Mouse (Mus musculus) midbrain, postnatal 0 days (tissue): Measurements from ENCODE around the gene Ankrd11. TPM values are rescaled to one million over a fixed set of nuclear protein-coding genes. Genes with fewer than 3 reads are reported as not detected.

Experiments
- ATAC-seq: fragments of 200-750 bp; cut with Nextera tagmentation; 2 replicates; pipeline ENCODE4 v1.8.0; 2017; ENCODE audit warnings: moderate number of reproducible peaks, mild to moderate bottlenecking, moderate TSS enrichment, moderate library complexity; ENCODE audit not compliant: low FRiP score
- DNase-seq: peaks from one replicate; pipeline ENCODE4 v3.0.0-alpha.2; 2015; ENCODE audit warnings: low spot score
- H3K27ac ChIP-seq: fragments of 300-500 bp; sonication (generic); 2 replicates; pipeline ENCODE4 v1.5.1; 2014; ENCODE audit warnings: low read depth, mild to moderate bottlenecking, low read length, mixed read lengths
- H3K27me3 ChIP-seq: fragments of 300-500 bp; sonication (generic); 2 replicates; pipeline ENCODE4 v1.6.1; 2014; ENCODE audit warnings: low read length, control low read depth, mixed read lengths; ENCODE audit not compliant: insufficient read depth
- H3K36me3 ChIP-seq: fragments of 300-500 bp; sonication (generic); 2 replicates; pipeline ENCODE4 v1.6.1; 2014; ENCODE audit warnings: low read length, control low read depth, mixed read lengths; ENCODE audit not compliant: insufficient read depth
- H3K4me1 ChIP-seq: fragments of 300-500 bp; sonication (generic); 2 replicates; pipeline ENCODE4 v1.6.1; 2014; ENCODE audit warnings: mild to moderate bottlenecking, control low read depth, antibody characterized with exemption, low read length, mixed read lengths; ENCODE audit not compliant: insufficient read depth
- H3K4me2 ChIP-seq: fragments of 300-500 bp; sonication (generic); 2 replicates; pipeline ENCODE4 v1.6.1; 2014; ENCODE audit warnings: low read depth, mild to moderate bottlenecking, low read length, mixed read lengths; ENCODE audit not compliant: poor library complexity, severe bottlenecking
- H3K4me3 ChIP-seq: fragments of 300-500 bp; sonication (generic); 2 replicates; pipeline ENCODE4 v1.5.1; 2014; ENCODE audit warnings: low read depth, mild to moderate bottlenecking, low read length, moderate library complexity
- H3K9ac ChIP-seq: fragments of 300-500 bp; sonication (generic); replicated peaks from 2 replicates; pipeline ENCODE4 v1.6.1; 2014; ENCODE audit warnings: mild to moderate bottlenecking, low read length, moderate library complexity, mixed read lengths; ENCODE audit not compliant: poor library complexity, severe bottlenecking
- H3K9me3 ChIP-seq: fragments of 300-500 bp; sonication (generic); 2 replicates; pipeline ENCODE4 v1.6.1; 2016; ENCODE audit warnings: low read length, control low read depth
- CTCF ChIP-seq: IDR thresholded peaks from 2 replicates; pipeline ENCODE4 v1.5.1; 2016; ENCODE audit warnings: antibody characterized with exemption, mild to moderate bottlenecking
- WGBS: fragments of 180-500 bp; shearing (Covaris S2); extraction: QIAGEN DNeasy Blood & Tissue Kit; methylation state at CpG from one replicate; pipeline ENCODE4 v1.1.7; 2014; 5-methylcytosine and 5-hydroxymethylcytosine counted together
- polyA plus RNA-seq: library from polyadenylated mRNA; unstranded; fragments of >200 nt; fragmentation: Nextera tagmentation; extraction: Ambion mirVana; gene quantifications from 2 replicates; pipeline ENCODE4 v1.2.1, GENCODE M21; 2015
- total RNA-seq: library from RNA; depleted of rRNA; stranded (reverse); fragments of >200 nt; gene quantifications from 2 replicates; pipeline ENCODE4 v1.2.3, GENCODE M21; 2014

Gene Ankrd11
- total and polyA plus RNA-seq, 2 experiments from 2014 or later: 78.7 to 98.3 TPM

- no peaks in the 10 kb centered on the region for H3K9me3 ChIP-seq
- no peaks in the 10 kb centered on the region for H3K36me3 ChIP-seq
- no peak for TF ChIP-seq CTCF
- H3K27ac ChIP-seq: no peak overlapping the region
- ATAC-seq: no peak
- H3K27me3 ChIP-seq: no peaks in the 10 kb centered on the region
- DNase-seq: no peak
- H3K4me3 ChIP-seq: no peak overlapping the region
- H3K4me1 ChIP-seq: no peaks in the 10 kb centered on the region
- no peak overlapping the region for H3K4me2 ChIP-seq
- 69% methylated on average over 4 of the region's 4 CpGs for WGBS
- no peak overlapping the region for H3K9ac ChIP-seq
Measured at GRCm38 (mm10) chr8:122997963-122998362, 44.1 kb downstream of the Ankrd11 start.

GRCm38 (mm10) chr8:122993740-122994139 lies 48.3 kb downstream of the Ankrd11 start:
- H3K27me3 ChIP-seq: no peaks in the 10 kb centered on the region
- H3K27ac ChIP-seq: no peak overlapping the region
- H3K4me1 ChIP-seq: no peaks in the 10 kb centered on the region
- 65% methylated on average over 5 of the region's 5 CpGs for WGBS
- no peak for ATAC-seq
- no peak for TF ChIP-seq CTCF
- DNase-seq: no peak
- H3K36me3 ChIP-seq: no peaks in the 10 kb centered on the region
- no peak overlapping the region for H3K4me2 ChIP-seq
- no peaks in the 10 kb centered on the region for H3K9me3 ChIP-seq
- H3K4me3 ChIP-seq: no peak overlapping the region
- H3K9ac ChIP-seq: no peak overlapping the region

GRCm38 (mm10) chr8:122993031-122993430 lies 49.0 kb downstream of the Ankrd11 start:
- H3K9me3 ChIP-seq: no peaks in the 10 kb centered on the region
- H3K4me1 ChIP-seq: no peaks in the 10 kb centered on the region
- no peak overlapping the region for H3K27ac ChIP-seq
- no peaks in the 10 kb centered on the region for H3K27me3 ChIP-seq
- no peak overlapping the region for H3K4me2 ChIP-seq
- ATAC-seq (no peak), DNase-seq (no peak)
- H3K36me3 ChIP-seq: no peaks in the 10 kb centered on the region
- H3K4me3 ChIP-seq: no peak overlapping the region
- 88% methylated on average over 3 of the region's 3 CpGs for WGBS
- H3K9ac ChIP-seq: no peak overlapping the region
- TF ChIP-seq CTCF: no peak

GRCm38 (mm10) chr8:122992296-122992695 lies 49.8 kb downstream of the Ankrd11 start:
- WGBS: 38% methylated on average over 2 of the region's 2 CpGs
- no peak for ATAC-seq
- no peaks in the 10 kb centered on the region for H3K4me1 ChIP-seq
- no peaks in the 10 kb centered on the region for H3K27me3 ChIP-seq
- H3K4me3 ChIP-seq: no peak overlapping the region
- no peak overlapping the region for H3K4me2 ChIP-seq
- no peaks in the 10 kb centered on the region for H3K36me3 ChIP-seq
- no peak overlapping the region for H3K9ac ChIP-seq
- no peak for TF ChIP-seq CTCF
- H3K9me3 ChIP-seq: no peaks in the 10 kb centered on the region
- DNase-seq: no peak
- no peak overlapping the region for H3K27ac ChIP-seq

- TF ChIP-seq CTCF: no peak
- no peaks in the 10 kb centered on the region for H3K9me3 ChIP-seq
- H3K27me3 ChIP-seq: no peaks in the 10 kb centered on the region
- DNase-seq (no peak), ATAC-seq (no peak)
- no peaks in the 10 kb centered on the region for H3K36me3 ChIP-seq
- WGBS: 92% methylated on average over 5 of the region's 5 CpGs
- no peak overlapping the region for H3K4me2 ChIP-seq
- H3K27ac ChIP-seq: no peak overlapping the region
- H3K9ac ChIP-seq: no peak overlapping the region
- H3K4me1 ChIP-seq: no peaks in the 10 kb centered on the region
- H3K4me3 ChIP-seq: no peak overlapping the region
Measured at GRCm38 (mm10) chr8:122991368-122991767, 50.7 kb downstream of the Ankrd11 start.

- Histone ChIP-seq H3K9ac (no peak overlapping the region), H3K27me3 (no peaks in the 10 kb centered on the region), H3K4me3 (no peak overlapping the region), H3K4me1 (no peaks in the 10 kb centered on the region), H3K4me2 (no peak overlapping the region), H3K36me3 (no peaks in the 10 kb centered on the region), H3K27ac (no peak overlapping the region), H3K9me3 (no peaks in the 10 kb centered on the region)
- no peak for TF ChIP-seq CTCF
- no peak for DNase-seq
- WGBS: 84% methylated on average over 2 of the region's 2 CpGs
- no peak for ATAC-seq
Measured at GRCm38 (mm10) chr8:122989976-122990375, 52.1 kb downstream of the Ankrd11 start.
